Mouse (Mus musculus): ENCODE results near the gene Timm44. TPM values are rescaled to one million over a fixed set of nuclear protein-coding genes. Genes with fewer than 3 reads are reported as not detected.

The Timm44 gene
- 32.3 and 36.5 TPM in 2 replicates for polyA plus RNA-seq (2015; fragmentation: Nextera tagmentation; extraction: Ambion mirVana)

GRCm38 (mm10) chr8:4275275-4276110, at the start of gene Timm44:
Gene Timm44 (minus strand): TSS chr8:4275913.

GRCm38 (mm10) chr8:4324983-4325750, 49.5 kb upstream of the Timm44 start, which contains the start of the genes Ccl25 and Elavl1:
Gene Ccl25 (plus strand): TSS chr8:4325210.
Gene Elavl1 (minus strand): TSS chr8:4325413.

GRCm38 (mm10) chr8:4259125-4259804, 16.4 kb downstream of the Timm44 start, which contains the start of gene Ctxn1:
Gene Ctxn1 (minus strand): TSS chr8:4259274.

GRCm38 (mm10) chr8:4252934-4253841, 22.5 kb downstream of the Timm44 start, which contains the start of gene Snapc2:
Gene Snapc2 (plus strand): TSS chr8:4253080.

GRCm38 (mm10) chr8:4247951-4248540, 27.7 kb downstream of the Timm44 start, which contains the start of gene Tgfbr3l:
Gene Tgfbr3l (plus strand): TSS chr8:4248214.

GRCm38 (mm10) chr8:4238434-4239192, 37.1 kb downstream of the Timm44 start, which contains the start of the genes Map2k7 and Gm49320:
Gene Map2k7 (plus strand): TSS chr8:4238740.
Gene Gm49320 (plus strand): TSS chr8:4238865.

GRCm38 (mm10) chr8:4226739-4227347, 48.9 kb downstream of the Timm44 start, which contains the start of gene Lrrc8e:
Gene Lrrc8e (plus strand): TSS chr8:4226827.

GRCm38 (mm10) chr8:4216791-4217621, 58.7 kb downstream of the Timm44 start, which contains the start of gene Prr36:
Gene Prr36 (minus strand): TSS chr8:4217459.

Other genes starting within 250 kb of the Timm44 start
- gene Cd209f, start 170.1 kb downstream of the Timm44 start, polyA plus RNA-seq (2015; fragmentation: Nextera tagmentation; extraction: Ambion mirVana), result 0.17 and 0.98 TPM in 2 replicates
- not detected in 2 replicates for gene Cd209g, start 141.8 kb downstream of the Timm44 start, polyA plus RNA-seq (2015; fragmentation: Nextera tagmentation; extraction: Ambion mirVana)
- 5.9 and 6.9 TPM in 2 replicates for gene Evi5l, start 109.3 kb downstream of the Timm44 start, polyA plus RNA-seq (2015; fragmentation: Nextera tagmentation; extraction: Ambion mirVana)
- gene Prr36, start 58.5 kb downstream of the Timm44 start, polyA plus RNA-seq (2015; fragmentation: Nextera tagmentation; extraction: Ambion mirVana), result 0.05 and 0.08 TPM in 2 replicates
- 0.05 and 0.06 TPM in 2 replicates for gene Lrrc8e, start 49.1 kb downstream of the Timm44 start, polyA plus RNA-seq (2015; fragmentation: Nextera tagmentation; extraction: Ambion mirVana)
- 14.8 and 15.0 TPM in 2 replicates for gene Map2k7, start 37.2 kb downstream of the Timm44 start, polyA plus RNA-seq (2015; fragmentation: Nextera tagmentation; extraction: Ambion mirVana)
- 0.27 and 0.36 TPM in 2 replicates for gene Gm49320, start 37.0 kb downstream of the Timm44 start, polyA plus RNA-seq (2015; fragmentation: Nextera tagmentation; extraction: Ambion mirVana)
- 1.6 TPM in 2 replicates for gene Tgfbr3l, start 27.7 kb downstream of the Timm44 start, polyA plus RNA-seq (2015; fragmentation: Nextera tagmentation; extraction: Ambion mirVana)
- 19.1 and 21.0 TPM in 2 replicates for gene Snapc2, start 22.8 kb downstream of the Timm44 start, polyA plus RNA-seq (2015; fragmentation: Nextera tagmentation; extraction: Ambion mirVana)
- 7.4 and 8.7 TPM in 2 replicates for gene Ctxn1, start 16.6 kb downstream of the Timm44 start, polyA plus RNA-seq (2015; fragmentation: Nextera tagmentation; extraction: Ambion mirVana)
- 7.2 and 8.0 TPM in 2 replicates for gene Ccl25, start 49.3 kb upstream of the Timm44 start, polyA plus RNA-seq (2015; fragmentation: Nextera tagmentation; extraction: Ambion mirVana)
- 99.9 and 105 TPM in 2 replicates for gene Elavl1, start 49.5 kb upstream of the Timm44 start, polyA plus RNA-seq (2015; fragmentation: Nextera tagmentation; extraction: Ambion mirVana)
- gene Cers4, start 217.1 kb upstream of the Timm44 start, polyA plus RNA-seq (2015; fragmentation: Nextera tagmentation; extraction: Ambion mirVana), result 7.7 and 9.7 TPM in 2 replicates

Measured in spleen, postnatal 0 days (tissue).